Mouse (Mus musculus) G1E (cell line): ENCODE measurements around the gene Dhx38. TPM values are rescaled to one million over a fixed set of nuclear protein-coding genes. Genes with fewer than 3 reads are reported as not detected.
A peak's percentile ranks its signal among the peaks of the same experiment; 100 is the strongest.

Experiments
- ATAC-seq: 2 replicates; pipeline ENCODE4 v1.8.0; 2016; ENCODE audit warnings: mild to moderate bottlenecking; ENCODE audit not compliant: insufficient number of reproducible peaks, poor library complexity, low FRiP score, severe bottlenecking; ENCODE audit errors: extremely low read depth
- DNase-seq: peaks from one replicate; pipeline ENCODE4 v3.0.0; 2012; ENCODE audit warnings: low spot score
- H3K27me3 ChIP-seq: 2 replicates; pipeline ENCODE4 v1.6.1; 2012; ENCODE audit warnings: mild to moderate bottlenecking, low read length, inconsistent platforms; ENCODE audit not compliant: insufficient read depth
- H3K36me3 ChIP-seq: replicated peaks from 2 replicates; pipeline ENCODE3; 2012; ENCODE audit warnings: mild to moderate bottlenecking, inconsistent platforms
- H3K4me1 ChIP-seq: 2 replicates; pipeline ENCODE4 v1.6.1; 2012; ENCODE audit warnings: low read depth, low read length, inconsistent platforms, mixed read lengths; ENCODE audit not compliant: insufficient read depth
- H3K4me3 ChIP-seq: 2 replicates; pipeline ENCODE4 v1.5.1; 2012; ENCODE audit warnings: low read depth, mild to moderate bottlenecking, inconsistent platforms, low read length, moderate library complexity, mixed read lengths
- H3K9me3 ChIP-seq: replicated peaks from 2 replicates; pipeline ENCODE4 v1.6.1; 2012; ENCODE audit warnings: inconsistent platforms
- CTCF ChIP-seq: IDR thresholded peaks from 2 replicates; pipeline ENCODE4 v1.5.1; 2012; ENCODE audit warnings: low read depth, low read length, inconsistent platforms, mixed read lengths
- GATA1 ChIP-seq: IDR thresholded peaks from 2 replicates; pipeline ENCODE4 v1.6.1; 2012; ENCODE audit warnings: borderline replicate concordance, low read length, inconsistent platforms, mixed read lengths
- GATA2 ChIP-seq: IDR thresholded peaks from 2 replicates; pipeline ENCODE4 v1.6.1; 2012; ENCODE audit warnings: low read depth, low read length, inconsistent platforms, borderline replicate concordance
- POLR2AphosphoS5 ChIP-seq: IDR thresholded peaks from 2 replicates; pipeline ENCODE4 v1.6.1; 2012; ENCODE audit warnings: low read depth, low read length, inconsistent platforms; ENCODE audit not compliant: insufficient replicate concordance
- TAL1 ChIP-seq: conservative IDR thresholded peaks from 2 replicates; pipeline ENCODE4 v1.6.1; 2012; ENCODE audit warnings: low read depth, low read length, inconsistent platforms, mixed read lengths
- polyA plus RNA-seq: library from polyadenylated mRNA; stranded (reverse); fragments of >175 nt; gene quantifications from 2 replicates; pipeline ENCODE4 v1.2.3, GENCODE M21; 2012
- total RNA-seq, 2 experiments: library from RNA; stranded (forward) in 1 of 2; stranded (reverse) in 1 of 2; fragments of 200-1000 nt in 1 of 2; fragments of >200 nt in 1 of 2; fragmentation: Nextera tagmentation in 1 of 2; gene quantifications; 2 replicates each; pipeline ENCODE4 v1.2.3; 2014 to 2017

The Dhx38 gene
- total and polyA plus RNA-seq, 3 experiments: 22.9 to 37.5 (median 34.1) TPM

- Histone ChIP-seq H3K9me3 (no peaks in the 10 kb centered on the region), H3K36me3 (peaks cover 58% of the 10 kb centered on the region), H3K4me1 (peaks cover 39% of the 10 kb centered on the region), H3K27me3 (no peaks in the 10 kb centered on the region), H3K4me3 (no peak overlapping the region)
- ATAC-seq: no peak
- TF ChIP-seq GATA2: no peak
- TF ChIP-seq CTCF: no peak
- TF ChIP-seq POLR2AphosphoS5: no peak
- no peak for TF ChIP-seq TAL1
- TF ChIP-seq GATA1: no peak
- no peak for DNase-seq
These were observed 41.1 kb upstream of the Dhx38 start for GRCm38 (mm10) chr8:109606725-109607124.

- Histone ChIP-seq H3K9me3 (no peaks in the 10 kb centered on the region), H3K27me3 (no peaks in the 10 kb centered on the region), H3K36me3 (peaks cover 87% of the 10 kb centered on the region), H3K4me3 (no peak overlapping the region), H3K4me1 (peaks cover 11% of the 10 kb centered on the region)
- peak; percentile 34 for DNase-seq
- TF ChIP-seq CTCF (peak; percentile 100), GATA2 (no peak), TAL1 (no peak)
- peak; percentile 55; the same call in 1 of the 2 replicates for ATAC-seq
These were observed 30.2 kb upstream of the Dhx38 start for GRCm38 (mm10) chr8:109595854-109596253.

- DNase-seq (no peak), ATAC-seq (peak; percentile 31; the same call in 1 of the 2 replicates)
- Histone ChIP-seq H3K4me1 (peaks cover 11% of the 10 kb centered on the region), H3K4me3 (no peak overlapping the region), H3K36me3 (peaks cover 66% of the 10 kb centered on the region), H3K9me3 (no peaks in the 10 kb centered on the region), H3K27me3 (no peaks in the 10 kb centered on the region)
- TF ChIP-seq GATA1: no peak
- TF ChIP-seq CTCF: peak; percentile 27; the same call in 1 of the 2 replicates
- no peak for TF ChIP-seq GATA2
- no peak for TF ChIP-seq POLR2AphosphoS5
- no peak for TF ChIP-seq TAL1
These were observed 27.6 kb upstream of the Dhx38 start for GRCm38 (mm10) chr8:109593117-109593788.

DNA sequence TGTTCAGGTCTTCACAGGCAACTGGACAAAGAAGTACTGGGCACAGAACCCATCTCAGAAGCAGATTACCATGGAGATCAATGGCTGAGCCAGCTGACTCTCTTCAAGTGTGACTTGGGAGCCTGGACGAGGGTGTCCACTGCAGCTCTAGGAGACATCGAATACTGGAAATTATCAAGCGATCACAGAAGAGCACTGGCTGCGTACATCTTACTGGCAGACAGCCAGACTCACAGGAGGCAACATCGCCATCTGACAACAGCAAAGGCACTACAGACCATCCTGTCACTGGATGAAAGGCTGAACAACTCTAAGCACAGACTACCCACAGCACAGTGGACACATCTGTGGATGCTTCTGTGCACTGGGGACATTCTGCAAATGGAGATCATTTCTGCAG is 26.5 kb upstream of the Dhx38 start:
- no peaks in the 10 kb centered on the region; the same call in 1 of the 2 replicates for H3K27me3 ChIP-seq
- H3K4me1 ChIP-seq: peaks cover 11% of the 10 kb centered on the region
- H3K4me3 ChIP-seq: no peak overlapping the region
- DNase-seq (no peak), ATAC-seq (no peak)
- H3K9me3 ChIP-seq: no peaks in the 10 kb centered on the region
- peaks cover 62% of the 10 kb centered on the region for H3K36me3 ChIP-seq
- TF ChIP-seq TAL1 (no peak), POLR2AphosphoS5 (no peak), GATA1 (no peak), CTCF (no peak), GATA2 (no peak)

GRCm38 (mm10) chr8:109591367-109591766 is 25.7 kb upstream of the Dhx38 start:
- DNase-seq (no peak), ATAC-seq (no peak)
- TF ChIP-seq CTCF (no peak), GATA2 (no peak), GATA1 (no peak), TAL1 (no peak), POLR2AphosphoS5 (no peak)
- Histone ChIP-seq H3K9me3 (no peaks in the 10 kb centered on the region), H3K36me3 (peaks cover 54% of the 10 kb centered on the region), H3K4me1 (peaks cover 11% of the 10 kb centered on the region), H3K27me3 (no peaks in the 10 kb centered on the region; the same call in 1 of the 2 replicates), H3K4me3 (no peak overlapping the region)

DNA sequence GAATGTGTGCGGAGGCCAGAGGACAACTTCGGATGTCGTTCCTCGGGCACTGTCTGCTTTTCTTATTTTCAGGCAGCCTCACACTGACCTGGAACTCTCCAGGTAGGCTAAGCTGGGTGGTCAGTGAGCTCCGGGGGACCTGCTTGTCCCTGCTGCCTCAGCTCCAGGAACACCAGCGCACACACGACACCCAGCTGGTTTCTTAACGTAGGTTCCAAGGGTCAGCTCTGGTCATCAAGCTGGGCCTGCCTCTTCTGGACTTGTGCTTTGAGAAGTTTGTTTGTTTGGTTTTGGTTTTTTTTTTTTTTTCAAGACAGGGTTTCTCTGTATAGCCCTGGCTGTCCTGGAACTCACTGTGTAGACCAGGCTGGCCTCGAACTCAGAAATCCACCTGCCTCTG is 25.2 kb upstream of the Dhx38 start:
- Histone ChIP-seq H3K4me1 (peaks cover 11% of the 10 kb centered on the region), H3K36me3 (peaks cover 50% of the 10 kb centered on the region), H3K4me3 (no peak overlapping the region), H3K9me3 (no peaks in the 10 kb centered on the region), H3K27me3 (no peaks in the 10 kb centered on the region; the same call in 1 of the 2 replicates)
- ATAC-seq: no peak
- TF ChIP-seq CTCF (no peak), TAL1 (no peak), POLR2AphosphoS5 (no peak)
- no peak for DNase-seq

DNA sequence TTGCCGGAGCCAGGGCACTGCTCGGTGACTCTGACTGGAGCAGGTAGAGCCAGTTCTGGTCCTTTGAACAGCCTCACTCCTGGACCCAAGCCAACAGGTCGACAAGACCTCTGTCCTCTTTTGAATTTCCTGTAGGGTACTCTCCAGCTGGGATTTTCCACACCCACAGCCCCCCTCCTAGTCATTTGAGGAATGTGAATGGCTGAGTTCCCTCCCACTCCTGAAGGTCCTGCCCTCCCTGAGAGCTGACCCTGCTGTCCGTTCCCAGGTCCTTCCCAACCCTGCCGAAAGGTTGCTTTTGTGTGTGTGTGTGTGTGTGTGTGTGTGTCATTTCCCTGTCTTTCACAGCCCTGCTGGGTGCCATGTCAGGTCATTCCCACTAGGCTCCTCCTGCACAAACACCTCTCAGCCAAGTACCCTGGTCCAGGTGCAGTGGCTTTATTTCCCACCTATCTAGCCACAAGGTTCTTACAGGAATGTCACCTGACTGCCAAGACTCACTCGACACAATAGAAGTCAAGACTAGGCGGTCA is 21.4 kb upstream of the Dhx38 start:
- peaks cover 11% of the 10 kb centered on the region for H3K36me3 ChIP-seq
- peaks cover 11% of the 10 kb centered on the region for H3K27me3 ChIP-seq
- peaks cover 8% of the 10 kb centered on the region for H3K4me1 ChIP-seq
- no peak overlapping the region for H3K4me3 ChIP-seq
- no peaks in the 10 kb centered on the region for H3K9me3 ChIP-seq
- no peak for DNase-seq
- no peak for ATAC-seq
- no peak for TF ChIP-seq GATA2
- no peak for TF ChIP-seq POLR2AphosphoS5
- TF ChIP-seq CTCF: no peak
- no peak for TF ChIP-seq GATA1
- TF ChIP-seq TAL1: no peak
